Mouse (Mus musculus) stomach, postnatal 0 days (tissue): ENCODE measurements around the gene Lgals9.

Experiments
- CTCF ChIP-seq: IDR thresholded peaks from 2 replicates; pipeline ENCODE4 v1.5.1; 2016; ENCODE audit warnings: antibody characterized with exemption, low read depth, mild to moderate bottlenecking, moderate library complexity
- EP300 ChIP-seq: optimal IDR thresholded peaks from 2 replicates; pipeline ENCODE3; 2016; ENCODE audit warnings: antibody characterized with exemption

- TF ChIP-seq EP300 (no peak), CTCF (no peak)
Observed at GRCm38 (mm10) chr11:79006417-79006816, 21.7 kb upstream of the Lgals9 start.
